Mouse (Mus musculus) inflammation-experienced regulatory T-cells, adult 16 weeks (primary cell): ENCODE data around the gene Zfp787. TPM values are rescaled to one million over a fixed set of nuclear protein-coding genes. Genes with fewer than 3 reads are reported as not detected.

Experiments
- polyA plus RNA-seq: library from polyadenylated mRNA; unstranded; fragments of 100-300 nt; shearing (Covaris generic); gene quantifications from one replicate; pipeline ENCODE4 v1.2.1, GENCODE M21; 2017

Zfp787 gene
- 30.4 TPM for polyA plus RNA-seq

GRCm38 (mm10) chr7:6155901-6156411, at the start of gene Zfp787:
Gene Zfp787 (minus strand): TSS chr7:6155997.

GRCm38 (mm10) chr7:6196790-6197189, 41.0 kb upstream of the Zfp787 start, which contains the start of gene Galp:
Gene Galp (plus strand): TSS chr7:6197090.

GRCm38 (mm10) chr7:6172006-6172649, 16.3 kb upstream of the Zfp787 start, which contains the start of gene Zfp444:
Gene Zfp444 (plus strand): TSS chr7:6172226.

Other genes starting within 250 kb of the Zfp787 start
- gene Vmn1r65, start 145.0 kb downstream of the Zfp787 start, polyA plus RNA-seq, result not detected
- not detected for gene Nlrp4c, start 110.8 kb downstream of the Zfp787 start, polyA plus RNA-seq
- gene Zfp444, start 16.2 kb upstream of the Zfp787 start, polyA plus RNA-seq, result 10.5 TPM
- gene Galp, start 41.1 kb upstream of the Zfp787 start, polyA plus RNA-seq, result not detected
- gene Zscan5b, start 66.3 kb upstream of the Zfp787 start, polyA plus RNA-seq, result not detected
- not detected for gene Epp13, start 96.7 kb upstream of the Zfp787 start, polyA plus RNA-seq
- 8.0 TPM for gene Zfp667, start 130.6 kb upstream of the Zfp787 start, polyA plus RNA-seq
- gene Zfp583, start 175.3 kb upstream of the Zfp787 start, polyA plus RNA-seq, result 2.2 TPM
- 0.65 TPM for gene Gm3854, start 187.8 kb upstream of the Zfp787 start, polyA plus RNA-seq
- 5.0 TPM for gene Zfp78, start 207.3 kb upstream of the Zfp787 start, polyA plus RNA-seq
- 18.3 TPM for gene Zfp28, start 227.3 kb upstream of the Zfp787 start, polyA plus RNA-seq
- gene Smim17, start 242.7 kb upstream of the Zfp787 start, polyA plus RNA-seq, result not detected